Mouse (Mus musculus): ENCODE measurements around the gene Arhgap18. TPM values are rescaled to one million over a fixed set of nuclear protein-coding genes. Genes with fewer than 3 reads are reported as not detected.
"Not testable (repeated sequence)": the region's sequence is repeated elsewhere in the genome, so short reads cannot be mapped to it uniquely, and the experiment has no call there.

Arhgap18 gene
- polyA plus RNA-seq, 1 experiment: 2.0 TPM

GRCm38 (mm10) chr10:26912807-26913206 lies 159.6 kb downstream of the Arhgap18 start:
- Histone ChIP-seq H3K27me3 (ENCODE audit: control insufficient read depth, insufficient read depth, insufficient read length) (no peaks in the 10 kb centered on the region), H3K79me3 (ENCODE audit: low read depth) (no peaks in the 10 kb centered on the region)

GRCm38 (mm10) chr10:26919307-26919977 lies 166.2 kb downstream of the Arhgap18 start:
- no peaks in the 10 kb centered on the region for H3K79me2 ChIP-seq (ENCODE audit: control insufficient read depth, insufficient read depth)
- H3ac ChIP-seq (ENCODE audit: control insufficient read depth, insufficient read length, low read depth): no peak overlapping the region
- H3K36me3 ChIP-seq (ENCODE audit: control insufficient read depth, insufficient read depth): no peaks in the 10 kb centered on the region
- TF ChIP-seq MYOG (IDR thresholded peaks at IDR 0.05; ENCODE audit: control insufficient read depth, extremely low read depth, insufficient read length): no peak
- TF ChIP-seq CTCF (IDR thresholded peaks at IDR 0.05; ENCODE audit: control insufficient read depth, insufficient read depth, insufficient read length): peak; percentile 41
- TF ChIP-seq FOSL1 (IDR thresholded peaks at IDR 0.05; ENCODE audit: insufficient read depth, low read length, poor library complexity, severe bottlenecking): no peak
- H3K27me3 ChIP-seq (ENCODE audit: control insufficient read depth, insufficient read depth, insufficient read length): no peaks in the 10 kb centered on the region
- H3K79me3 ChIP-seq (ENCODE audit: low read depth): no peaks in the 10 kb centered on the region
- H3K4me3 ChIP-seq (ENCODE audit: insufficient read depth, poor library complexity, severe bottlenecking): no peak overlapping the region

More at GRCm38 (mm10) chr10:26912807-26913206, 159.6 kb downstream of the Arhgap18 start:
- Histone ChIP-seq H3K36me3 (ENCODE audit: control insufficient read depth, insufficient read depth) (no peaks in the 10 kb centered on the region), H3K4me3 (ENCODE audit: insufficient read depth, poor library complexity, severe bottlenecking) (no peak overlapping the region), H3K79me2 (ENCODE audit: control insufficient read depth, insufficient read depth) (no peaks in the 10 kb centered on the region), H3ac (ENCODE audit: control insufficient read depth, insufficient read length, low read depth) (no peak overlapping the region)
- TF ChIP-seq MAX (IDR thresholded peaks at IDR 0.05) (no peak), CEBPB (IDR thresholded peaks at IDR 0.05; ENCODE audit: low read depth) (no peak), USF1 (IDR thresholded peaks at IDR 0.05; ENCODE audit: low read depth) (no peak), CTCF (IDR thresholded peaks at IDR 0.05; ENCODE audit: control insufficient read depth, insufficient read depth, insufficient read length) (no peak), FOSL1 (IDR thresholded peaks at IDR 0.05; ENCODE audit: insufficient read depth, low read length, poor library complexity, severe bottlenecking) (no peak), MYOG (IDR thresholded peaks at IDR 0.05; ENCODE audit: control insufficient read depth, extremely low read depth, insufficient read length) (no peak), MYOD1 (IDR thresholded peaks at IDR 0.05; ENCODE audit: control insufficient read depth, insufficient read length, low read depth) (no peak)

DNA sequence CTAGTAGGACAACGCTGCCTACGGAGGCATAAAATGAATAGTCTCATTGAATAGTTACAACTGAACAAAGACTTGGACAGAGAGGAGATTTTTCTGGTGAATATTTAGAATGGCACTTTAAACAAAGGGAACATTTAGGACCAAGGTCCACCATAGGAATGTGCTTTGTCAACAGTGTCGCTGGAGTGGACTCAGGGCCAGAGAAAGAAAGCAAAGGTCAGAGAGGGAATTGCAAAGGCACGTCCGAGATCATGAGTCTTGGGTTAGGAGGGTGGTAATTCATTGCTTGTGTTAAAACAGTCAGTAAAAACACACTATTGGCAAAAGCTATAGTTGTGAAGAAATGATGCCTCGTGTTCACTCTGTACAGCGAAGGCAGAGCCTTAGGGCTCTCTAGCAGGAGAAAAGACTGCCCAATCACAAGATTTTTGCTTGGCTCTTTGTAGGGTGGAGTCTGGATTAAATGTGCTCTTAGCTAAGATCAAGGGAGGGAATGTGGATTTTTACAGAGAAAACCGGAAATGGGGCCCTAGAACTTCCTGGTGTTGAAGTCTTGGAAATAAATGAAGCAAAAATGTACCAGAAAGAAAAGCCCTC lies 167.3 kb downstream of the Arhgap18 start:
- H3K79me3 ChIP-seq (ENCODE audit: low read depth): no peaks in the 10 kb centered on the region
- H3K79me2 ChIP-seq (ENCODE audit: control insufficient read depth, insufficient read depth): no peaks in the 10 kb centered on the region
- no peaks in the 10 kb centered on the region for H3K36me3 ChIP-seq (ENCODE audit: control insufficient read depth, insufficient read depth)
- H3K27me3 ChIP-seq (ENCODE audit: control insufficient read depth, insufficient read depth, insufficient read length): no peaks in the 10 kb centered on the region
- TF ChIP-seq FOSL1 (IDR thresholded peaks at IDR 0.05; ENCODE audit: insufficient read depth, low read length, poor library complexity, severe bottlenecking): no peak
- TF ChIP-seq USF1 (IDR thresholded peaks at IDR 0.05; ENCODE audit: low read depth): no peak
- TF ChIP-seq MYOD1 (IDR thresholded peaks at IDR 0.05; ENCODE audit: control insufficient read depth, insufficient read length, low read depth): no peak
- TF ChIP-seq MAX (IDR thresholded peaks at IDR 0.05): no peak
- no peak for TF ChIP-seq CTCF (IDR thresholded peaks at IDR 0.05; ENCODE audit: control insufficient read depth, insufficient read depth, insufficient read length)
- TF ChIP-seq CEBPB (IDR thresholded peaks at IDR 0.05; ENCODE audit: low read depth): no peak
- no peak for TF ChIP-seq MYOG (IDR thresholded peaks at IDR 0.05; ENCODE audit: control insufficient read depth, extremely low read depth, insufficient read length)
- H3K4me3 ChIP-seq (ENCODE audit: insufficient read depth, poor library complexity, severe bottlenecking): no peak overlapping the region
- H3ac ChIP-seq (ENCODE audit: control insufficient read depth, insufficient read length, low read depth): no peak overlapping the region

DNA sequence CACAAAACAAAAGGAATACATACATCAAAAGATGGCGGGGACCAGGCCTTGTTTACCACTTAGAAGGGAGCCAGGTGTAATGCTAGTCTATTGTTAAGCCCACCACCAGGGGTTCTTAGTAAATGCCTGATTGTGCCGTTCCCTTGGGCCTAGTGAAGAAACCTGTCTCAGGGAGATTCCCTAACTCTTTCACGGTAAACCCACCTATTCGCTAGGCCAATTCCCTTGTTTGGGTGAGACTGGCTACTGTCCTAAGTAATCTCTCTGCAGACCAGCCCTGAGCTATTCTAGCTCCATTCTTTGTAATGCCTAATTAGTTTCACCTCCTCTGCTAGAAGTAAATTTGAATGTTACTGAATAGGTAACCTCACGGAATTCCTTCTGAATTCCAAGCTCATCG lies 182.8 kb downstream of the Arhgap18 start:
- H3K79me2 ChIP-seq (ENCODE audit: control insufficient read depth, insufficient read depth); H3K36me3 ChIP-seq (ENCODE audit: control insufficient read depth, insufficient read depth); H3K79me3 ChIP-seq (ENCODE audit: low read depth); H3ac ChIP-seq (ENCODE audit: control insufficient read depth, insufficient read length, low read depth); H3K4me3 ChIP-seq (ENCODE audit: insufficient read depth, poor library complexity, severe bottlenecking); H3K27me3 ChIP-seq (ENCODE audit: control insufficient read depth, insufficient read depth, insufficient read length): not testable (repeated sequence)

DNA sequence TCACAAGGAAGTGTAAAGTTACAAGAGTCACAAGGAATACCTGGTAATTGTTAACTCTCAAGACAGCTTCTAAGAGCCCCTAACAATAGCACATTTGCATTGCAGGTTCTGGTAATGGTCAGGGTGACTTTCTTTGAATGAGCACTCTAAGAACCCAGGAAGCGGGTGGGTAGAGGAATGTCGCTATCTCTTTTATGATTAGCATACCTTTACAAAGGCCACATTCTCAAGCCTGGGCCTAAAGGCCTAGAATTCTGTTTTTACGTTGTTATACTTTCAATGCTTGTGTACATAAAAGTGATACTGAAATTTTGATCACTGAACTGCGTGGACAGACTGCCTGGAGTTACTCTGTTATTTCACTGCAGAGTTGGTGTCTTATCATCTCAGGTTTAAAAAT lies 185.2 kb downstream of the Arhgap18 start:
- not testable (repeated sequence) for H3K79me3 ChIP-seq (ENCODE audit: low read depth); H3K4me3 ChIP-seq (ENCODE audit: insufficient read depth, poor library complexity, severe bottlenecking); H3K36me3 ChIP-seq (ENCODE audit: control insufficient read depth, insufficient read depth)

GRCm38 (mm10) chr10:26939549-26939948 lies 186.3 kb downstream of the Arhgap18 start:
- Histone ChIP-seq H3K27me3 (ENCODE audit: control insufficient read depth, insufficient read depth, insufficient read length) (no peaks in the 10 kb centered on the region), H3K36me3 (ENCODE audit: control insufficient read depth, insufficient read depth) (no peaks in the 10 kb centered on the region), H3ac (ENCODE audit: control insufficient read depth, insufficient read length, low read depth) (no peak overlapping the region), H3K79me3 (ENCODE audit: low read depth) (no peaks in the 10 kb centered on the region), H3K79me2 (ENCODE audit: control insufficient read depth, insufficient read depth) (no peaks in the 10 kb centered on the region), H3K4me3 (ENCODE audit: insufficient read depth, poor library complexity, severe bottlenecking) (no peak overlapping the region)
- TF ChIP-seq USF1 (IDR thresholded peaks at IDR 0.05; ENCODE audit: low read depth): no peak
- TF ChIP-seq CEBPB (IDR thresholded peaks at IDR 0.05; ENCODE audit: low read depth): no peak
- no peak for TF ChIP-seq MAX (IDR thresholded peaks at IDR 0.05)

More for the DNA sequence above, 185.2 kb downstream of the Arhgap18 start:
- not testable (repeated sequence) for H3K79me2 ChIP-seq (ENCODE audit: control insufficient read depth, insufficient read depth); H3ac ChIP-seq (ENCODE audit: control insufficient read depth, insufficient read length, low read depth); H3K27me3 ChIP-seq (ENCODE audit: control insufficient read depth, insufficient read depth, insufficient read length)
